Mouse (Mus musculus): ENCODE measurements at regions not wholly inside any gene's neighbourhood (a gene's known extent, or its start where the extent isn't known, plus 50 kb on each side); places are given as distances from the start of the nearest gene placed in this dataset.
"Not testable (repeated sequence)": the region's sequence is repeated elsewhere in the genome, so short reads cannot be mapped to it uniquely, and the experiment has no call there.

GRCm38 (mm10) chr13:10982543-10982942, 621.9 kb upstream of the Chrm3 start:
- H3K36me3 ChIP-seq (replicated peaks; ENCODE audit: low read length), result no peaks in the 10 kb centered on the region
- peaks cover 5% of the 10 kb centered on the region; the same call in 1 of the 2 replicates for H3K9me3 ChIP-seq
- no peaks in the 10 kb centered on the region for H3K4me1 ChIP-seq
- H3K27me3 ChIP-seq (replicated peaks), result no peaks in the 10 kb centered on the region
- no peak for TF ChIP-seq GATA1 (IDR thresholded peaks at IDR 0.05; ENCODE audit: borderline replicate concordance, low read length)
- no peak for TF ChIP-seq FLI1 (IDR thresholded peaks at IDR 0.05; ENCODE audit: low read length)
- no peak overlapping the region for H3K4me3 ChIP-seq (replicated peaks)

DNA sequence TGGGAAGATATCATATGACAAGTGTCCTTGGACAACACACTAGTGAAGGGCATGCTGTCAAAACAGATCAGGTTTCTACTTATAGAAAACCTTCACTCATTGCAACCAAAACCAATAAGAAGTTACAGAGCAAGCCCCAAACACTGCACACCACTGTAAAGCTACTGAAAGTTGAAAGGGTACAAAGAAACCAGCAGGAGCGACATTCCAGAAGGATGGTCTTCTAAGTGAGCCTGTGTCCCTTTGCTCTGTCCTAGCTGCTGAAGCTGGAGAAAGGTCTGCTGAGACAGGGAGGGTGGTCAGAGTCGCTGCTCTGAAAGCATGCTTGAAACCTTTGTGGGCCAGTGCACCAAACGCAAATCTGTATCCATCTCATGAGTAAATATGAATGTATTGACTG, 611.3 kb upstream of the Chrm3 start:
- no peaks in the 10 kb centered on the region for H3K36me3 ChIP-seq (replicated peaks; ENCODE audit: low read length)
- no peak overlapping the region for H3K4me3 ChIP-seq (replicated peaks)
- H3K27me3 ChIP-seq (replicated peaks), result no peaks in the 10 kb centered on the region
- no peaks in the 10 kb centered on the region for H3K4me1 ChIP-seq
- H3K9me3 ChIP-seq, result no peaks in the 10 kb centered on the region
- TF ChIP-seq FLI1 (IDR thresholded peaks at IDR 0.05; ENCODE audit: low read length), result no peak
- no peak for TF ChIP-seq GATA1 (IDR thresholded peaks at IDR 0.05; ENCODE audit: borderline replicate concordance, low read length)

- TF ChIP-seq GATA1 (IDR thresholded peaks at IDR 0.05; ENCODE audit: borderline replicate concordance, low read length) (no peak), FLI1 (IDR thresholded peaks at IDR 0.05; ENCODE audit: low read length) (no peak)
- no peaks in the 10 kb centered on the region for H3K27me3 ChIP-seq (replicated peaks)
- H3K36me3 ChIP-seq (replicated peaks; ENCODE audit: low read length), result no peaks in the 10 kb centered on the region
- no peaks in the 10 kb centered on the region for H3K4me1 ChIP-seq
- no peaks in the 10 kb centered on the region for H3K9me3 ChIP-seq
- no peak overlapping the region for H3K4me3 ChIP-seq (replicated peaks)
Measured at GRCm38 (mm10) chr13:10970721-10971120, 610.1 kb upstream of the Chrm3 start.

- no peaks in the 10 kb centered on the region for H3K4me1 ChIP-seq
- no peaks in the 10 kb centered on the region for H3K9me3 ChIP-seq
- H3K27me3 ChIP-seq (replicated peaks), result no peaks in the 10 kb centered on the region
- no peaks in the 10 kb centered on the region for H3K36me3 ChIP-seq (replicated peaks; ENCODE audit: low read length)
- no peak for TF ChIP-seq FLI1 (IDR thresholded peaks at IDR 0.05; ENCODE audit: low read length)
- TF ChIP-seq GATA1 (IDR thresholded peaks at IDR 0.05; ENCODE audit: borderline replicate concordance, low read length), result no peak
- no peak overlapping the region for H3K4me3 ChIP-seq (replicated peaks)
Measured at GRCm38 (mm10) chr13:10952923-10953322, 592.3 kb upstream of the Chrm3 start.

DNA sequence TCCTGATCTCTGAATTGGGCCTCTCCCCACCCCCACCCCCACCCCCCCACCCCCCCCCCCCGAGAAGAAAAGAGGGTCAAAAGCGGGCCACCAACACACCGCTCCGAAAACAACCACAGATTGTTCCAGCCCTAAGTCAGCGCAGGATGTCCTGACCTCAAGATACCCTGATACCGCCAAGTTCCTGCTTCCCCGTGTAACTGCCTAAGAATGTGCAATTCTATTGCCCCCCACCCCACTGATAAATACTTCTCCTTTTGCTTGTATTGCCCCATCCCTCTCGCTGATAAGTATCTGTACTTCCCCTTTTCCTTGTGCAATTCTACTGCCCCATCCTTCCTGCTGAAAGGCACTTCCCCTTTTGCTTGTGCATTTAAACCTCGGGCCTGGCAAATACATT, 590.0 kb upstream of the Chrm3 start:
- not testable (repeated sequence) for H3K27me3 ChIP-seq (replicated peaks); H3K9me3 ChIP-seq; H3K4me1 ChIP-seq; H3K4me3 ChIP-seq (replicated peaks); H3K36me3 ChIP-seq (replicated peaks; ENCODE audit: low read length)

DNA sequence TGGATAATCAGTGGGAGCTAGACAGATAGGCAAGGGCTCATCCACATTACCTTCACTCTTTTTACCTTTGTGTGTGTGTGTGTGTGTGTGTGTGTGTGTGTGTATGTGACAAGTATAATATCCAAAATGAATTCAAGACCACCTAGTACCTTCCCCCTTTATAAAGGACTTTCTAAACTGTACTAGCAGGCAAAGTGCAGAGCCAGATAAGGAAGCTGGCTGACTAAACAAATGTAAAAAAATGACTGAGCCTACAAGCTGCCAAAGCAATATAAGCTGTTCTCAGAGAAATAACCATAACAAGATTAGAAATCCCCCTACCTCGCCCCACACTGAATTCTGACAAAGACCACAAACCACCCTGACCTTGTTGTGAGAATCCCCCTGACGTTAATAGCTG, 586.8 kb upstream of the Chrm3 start:
- TF ChIP-seq FLI1 (IDR thresholded peaks at IDR 0.05; ENCODE audit: low read length) (no peak), GATA1 (IDR thresholded peaks at IDR 0.05; ENCODE audit: borderline replicate concordance, low read length) (no peak)
- Histone ChIP-seq H3K4me1 (no peaks in the 10 kb centered on the region), H3K36me3 (replicated peaks; ENCODE audit: low read length) (no peaks in the 10 kb centered on the region), H3K27me3 (replicated peaks) (no peaks in the 10 kb centered on the region), H3K9me3 (no peaks in the 10 kb centered on the region), H3K4me3 (replicated peaks) (no peak overlapping the region)

GRCm38 (mm10) chr13:10943877-10944276, 583.2 kb upstream of the Chrm3 start:
- H3K36me3 ChIP-seq (replicated peaks; ENCODE audit: low read length), result no peaks in the 10 kb centered on the region
- H3K4me1 ChIP-seq, result no peaks in the 10 kb centered on the region
- H3K27me3 ChIP-seq (replicated peaks), result no peaks in the 10 kb centered on the region
- H3K4me3 ChIP-seq (replicated peaks), result no peak overlapping the region
- TF ChIP-seq GATA1 (IDR thresholded peaks at IDR 0.05; ENCODE audit: borderline replicate concordance, low read length), result no peak
- no peak for TF ChIP-seq FLI1 (IDR thresholded peaks at IDR 0.05; ENCODE audit: low read length)
- no peaks in the 10 kb centered on the region for H3K9me3 ChIP-seq

GRCm38 (mm10) chr13:10942031-10942655, 581.5 kb upstream of the Chrm3 start:
- Histone ChIP-seq H3K9me3 (no peaks in the 10 kb centered on the region), H3K36me3 (replicated peaks; ENCODE audit: low read length) (no peaks in the 10 kb centered on the region), H3K4me1 (no peaks in the 10 kb centered on the region), H3K27me3 (replicated peaks) (no peaks in the 10 kb centered on the region), H3K4me3 (replicated peaks) (no peak overlapping the region)
- TF ChIP-seq FLI1 (IDR thresholded peaks at IDR 0.05; ENCODE audit: low read length) (no peak), GATA1 (IDR thresholded peaks at IDR 0.05; ENCODE audit: borderline replicate concordance, low read length) (no peak)

DNA sequence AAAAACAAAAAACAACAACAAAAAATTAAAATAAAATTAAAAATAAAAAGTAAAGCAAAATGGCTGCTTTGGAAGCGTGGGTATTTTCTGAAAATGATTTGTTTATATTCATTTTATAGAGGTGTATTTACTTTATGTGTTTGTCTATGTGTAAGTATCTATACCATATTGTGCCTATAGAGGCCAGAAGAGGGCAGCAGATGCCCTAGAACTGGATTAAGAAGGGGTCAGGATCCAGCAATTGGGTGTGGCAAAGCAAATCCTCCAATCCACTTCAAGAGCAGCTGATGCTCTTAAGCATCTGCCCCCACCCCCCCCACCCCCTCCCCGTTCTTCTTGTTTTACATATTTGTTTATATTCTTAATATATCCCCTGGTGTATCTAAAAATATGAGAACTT, 577.6 kb upstream of the Chrm3 start:
- no peaks in the 10 kb centered on the region for H3K4me1 ChIP-seq
- H3K4me3 ChIP-seq (replicated peaks), result no peak overlapping the region
- no peaks in the 10 kb centered on the region for H3K36me3 ChIP-seq (replicated peaks; ENCODE audit: low read length)
- no peaks in the 10 kb centered on the region for H3K27me3 ChIP-seq (replicated peaks)
- H3K9me3 ChIP-seq, result 0 out of 2 replicates have a peak, but pooled peaks cover 2% of the 10 kb centered on the region
- no peak for TF ChIP-seq GATA1 (IDR thresholded peaks at IDR 0.05; ENCODE audit: borderline replicate concordance, low read length)
- TF ChIP-seq FLI1 (IDR thresholded peaks at IDR 0.05; ENCODE audit: low read length), result no peak

DNA sequence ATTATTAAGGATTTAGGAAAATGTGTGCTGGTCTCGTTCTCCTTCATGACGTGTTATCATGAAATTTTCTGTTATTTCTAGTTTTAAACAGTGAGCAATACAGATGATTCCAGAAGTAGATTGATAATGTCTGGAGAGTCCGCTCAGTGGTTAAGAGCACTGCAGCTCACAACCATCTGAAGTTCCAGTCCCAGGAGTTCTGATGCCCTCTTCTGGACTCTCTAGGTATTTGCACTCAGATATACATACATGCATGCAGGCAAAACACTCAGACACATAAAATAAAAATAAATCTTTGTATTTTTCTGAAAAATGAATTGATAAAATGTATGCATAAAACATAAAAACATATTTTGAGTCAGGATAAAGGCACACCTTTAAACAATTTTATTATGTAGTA, 570.1 kb upstream of the Chrm3 start:
- H3K4me1 ChIP-seq, result no peaks in the 10 kb centered on the region
- H3K36me3 ChIP-seq (replicated peaks; ENCODE audit: low read length), result no peaks in the 10 kb centered on the region
- H3K9me3 ChIP-seq, result 0 out of 2 replicates have a peak, but pooled peaks cover 2% of the 10 kb centered on the region
- no peaks in the 10 kb centered on the region for H3K27me3 ChIP-seq (replicated peaks)
- TF ChIP-seq FLI1 (IDR thresholded peaks at IDR 0.05; ENCODE audit: low read length), result no peak
- no peak for TF ChIP-seq GATA1 (IDR thresholded peaks at IDR 0.05; ENCODE audit: borderline replicate concordance, low read length)
- H3K4me3 ChIP-seq (replicated peaks), result no peak overlapping the region

- Histone ChIP-seq H3K36me3 (replicated peaks; ENCODE audit: low read length) (no peaks in the 10 kb centered on the region), H3K27me3 (replicated peaks) (no peaks in the 10 kb centered on the region), H3K4me3 (replicated peaks) (no peak overlapping the region), H3K9me3 (no peaks in the 10 kb centered on the region), H3K4me1 (no peaks in the 10 kb centered on the region)
- no peak for TF ChIP-seq FLI1 (IDR thresholded peaks at IDR 0.05; ENCODE audit: low read length)
- TF ChIP-seq GATA1 (IDR thresholded peaks at IDR 0.05; ENCODE audit: borderline replicate concordance, low read length), result no peak
Measured at GRCm38 (mm10) chr13:10914377-10914776, 553.7 kb upstream of the Chrm3 start.

Measured in megakaryocyte, embryonic 14.5 days (primary cell).